Mouse (Mus musculus): ENCODE measurements around the gene Pcdh9. TPM values are rescaled to one million over a fixed set of nuclear protein-coding genes. Genes with fewer than 3 reads are reported as not detected.

Gene Pcdh9
- polyA plus RNA-seq, 1 experiment from 2014 or later: 33.7 TPM

DNA sequence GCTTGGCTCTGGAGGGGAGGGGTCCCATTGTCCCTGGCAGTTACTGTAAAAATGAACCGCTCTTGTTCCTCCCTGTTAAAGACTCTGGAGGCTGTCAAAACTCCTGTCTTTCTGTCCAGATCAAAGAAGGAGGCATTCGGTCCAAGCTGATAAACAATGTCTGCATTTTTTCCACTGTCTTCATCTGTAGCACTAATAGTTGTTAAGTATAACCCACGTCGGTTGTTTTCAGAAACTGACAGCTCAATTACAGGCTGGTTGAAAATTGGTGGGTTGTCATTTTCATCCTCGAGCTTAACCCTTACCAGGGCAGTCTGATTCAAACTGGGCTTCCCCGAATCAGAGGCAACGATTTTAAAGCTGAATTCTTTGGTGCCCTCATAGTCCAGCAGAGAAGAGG, 3.4 kb downstream of the Pcdh9 start:
- 48% methylated on average over 7 of the region's 7 CpGs for WGBS
- no peak overlapping the region for H3K27ac ChIP-seq (replicated peaks; ENCODE audit: low read depth, low read length)

DNA sequence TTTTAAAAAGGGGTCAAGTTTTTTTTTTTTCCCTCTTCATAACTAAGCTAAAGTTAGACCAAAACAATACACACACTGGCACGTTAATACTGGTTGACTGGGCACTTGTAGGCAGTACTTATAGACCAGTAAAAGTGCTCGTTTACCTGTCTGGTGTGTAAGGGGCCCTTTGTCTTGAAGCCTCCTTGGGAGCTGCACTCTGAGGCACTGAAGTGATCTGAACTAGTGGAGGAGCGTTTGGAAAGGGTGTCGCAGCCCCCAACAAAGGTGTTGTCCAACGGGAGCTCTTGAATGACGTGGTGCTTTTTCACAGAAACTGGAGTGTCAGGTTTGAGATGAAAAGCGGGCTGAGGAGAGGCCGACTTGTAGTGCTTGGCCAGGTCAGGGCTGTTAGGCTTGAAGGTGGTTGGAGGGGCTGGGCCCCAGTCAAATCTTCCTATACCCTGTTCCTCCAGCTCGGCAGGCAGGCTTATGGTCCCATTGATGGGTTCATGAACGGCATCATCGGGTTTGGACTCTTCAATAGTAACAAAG, 4.9 kb downstream of the Pcdh9 start:
- 0 out of 2 replicates have a peak overlapping the region, but pooled peaks have one; percentile 2 for H3K4me2 ChIP-seq (ENCODE audit: low read depth, low read length)
- WGBS: 75% methylated on average over 11 of the region's 11 CpGs

More for the DNA sequence above, 3.4 kb downstream of the Pcdh9 start:
- Histone ChIP-seq H3K27me3 (replicated peaks; ENCODE audit: control insufficient read depth, insufficient read depth, low read length) (no peaks in the 10 kb centered on the region), H3K4me3 (ENCODE audit: low read depth, low read length) (0 out of 2 replicates have a peak overlapping the region, but pooled peaks have one; percentile 4), H3K4me2 (ENCODE audit: low read depth, low read length) (peak overlapping the region; percentile 76), H3K9me3 (ENCODE audit: control insufficient read depth, low read length) (no peaks in the 10 kb centered on the region), H3K36me3 (ENCODE audit: control insufficient read depth, insufficient read depth, low read length) (no peaks in the 10 kb centered on the region), H3K4me1 (ENCODE audit: control insufficient read depth, insufficient read depth, low read length) (peaks cover 4% of the 10 kb centered on the region; the same call in 1 of the 2 replicates), H3K9ac (ENCODE audit: low read depth, low read length) (no peak overlapping the region)
- DNase-seq (ENCODE audit: low spot score) (no peak), ATAC-seq (ENCODE audit: low read depth) (no peak)

DNA sequence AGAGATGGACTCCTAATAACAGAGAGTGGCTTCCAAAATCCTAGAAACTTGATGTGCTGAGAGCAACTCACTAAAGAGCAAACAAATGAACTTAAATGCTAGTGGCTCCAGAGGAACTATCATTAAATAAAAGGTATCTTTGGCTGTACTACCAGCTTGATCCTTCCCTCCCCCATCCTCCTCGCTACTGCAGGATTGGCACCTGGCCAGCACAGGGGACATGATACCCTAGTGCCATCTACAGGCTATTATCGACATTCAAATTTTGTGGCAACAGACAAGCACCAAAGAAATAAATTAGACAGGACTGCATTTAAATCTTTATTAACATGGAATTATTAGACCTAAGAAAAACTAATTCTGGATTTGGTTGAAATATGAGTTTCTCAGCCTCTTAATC, 6.0 kb downstream of the Pcdh9 start:
- DNase-seq (ENCODE audit: low spot score) (peak; percentile 80), ATAC-seq (ENCODE audit: low read depth) (no peak)
- Histone ChIP-seq H3K4me1 (ENCODE audit: control insufficient read depth, insufficient read depth, low read length) (peaks cover 4% of the 10 kb centered on the region; the same call in 1 of the 2 replicates), H3K36me3 (ENCODE audit: control insufficient read depth, insufficient read depth, low read length) (no peaks in the 10 kb centered on the region), H3K4me3 (ENCODE audit: low read depth, low read length) (peak overlapping the region; percentile 15; the same call in 1 of the 2 replicates), H3K4me2 (ENCODE audit: low read depth, low read length) (peak overlapping the region; percentile 41), H3K27ac (replicated peaks; ENCODE audit: low read depth, low read length) (no peak overlapping the region), H3K9me3 (ENCODE audit: control insufficient read depth, low read length) (no peaks in the 10 kb centered on the region), H3K27me3 (replicated peaks; ENCODE audit: control insufficient read depth, insufficient read depth, low read length) (no peaks in the 10 kb centered on the region), H3K9ac (ENCODE audit: low read depth, low read length) (no peak overlapping the region)
- WGBS: 0% methylated on average over 2 of the region's 2 CpGs

More for the DNA sequence above, 4.9 kb downstream of the Pcdh9 start:
- Histone ChIP-seq H3K27me3 (replicated peaks; ENCODE audit: control insufficient read depth, insufficient read depth, low read length) (no peaks in the 10 kb centered on the region), H3K4me3 (ENCODE audit: low read depth, low read length) (no peak overlapping the region), H3K9ac (ENCODE audit: low read depth, low read length) (no peak overlapping the region), H3K27ac (replicated peaks; ENCODE audit: low read depth, low read length) (no peak overlapping the region), H3K4me1 (ENCODE audit: control insufficient read depth, insufficient read depth, low read length) (peaks cover 4% of the 10 kb centered on the region; the same call in 1 of the 2 replicates), H3K36me3 (ENCODE audit: control insufficient read depth, insufficient read depth, low read length) (no peaks in the 10 kb centered on the region), H3K9me3 (ENCODE audit: control insufficient read depth, low read length) (no peaks in the 10 kb centered on the region)
- no peak for DNase-seq (ENCODE audit: low spot score)
- ATAC-seq (ENCODE audit: low read depth): no peak

DNA sequence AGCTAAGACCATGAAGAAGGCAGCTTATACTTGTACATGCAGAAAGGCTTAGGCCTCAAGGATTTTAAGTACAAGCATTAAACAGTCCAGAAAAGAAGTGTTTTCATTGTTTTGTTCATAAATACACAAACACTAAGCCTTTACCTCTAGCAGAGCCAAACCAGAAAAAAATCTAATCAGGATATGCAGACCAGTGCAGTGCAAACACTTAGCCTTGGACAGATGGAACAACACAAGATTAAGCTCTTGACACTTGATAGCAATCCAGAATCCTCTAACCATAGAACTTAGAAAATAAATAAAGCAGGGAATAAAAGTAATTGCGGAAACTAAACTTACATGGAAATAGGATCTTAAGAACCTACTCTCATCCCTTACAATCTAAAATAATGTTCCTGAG, 10.4 kb downstream of the Pcdh9 start:
- DNase-seq (ENCODE audit: low spot score) (no peak), ATAC-seq (ENCODE audit: low read depth) (no peak)
- Histone ChIP-seq H3K27me3 (replicated peaks; ENCODE audit: control insufficient read depth, insufficient read depth, low read length) (no peaks in the 10 kb centered on the region), H3K9ac (ENCODE audit: low read depth, low read length) (no peak overlapping the region), H3K4me1 (ENCODE audit: control insufficient read depth, insufficient read depth, low read length) (peaks cover 4% of the 10 kb centered on the region; the same call in 1 of the 2 replicates), H3K27ac (replicated peaks; ENCODE audit: low read depth, low read length) (no peak overlapping the region), H3K9me3 (ENCODE audit: control insufficient read depth, low read length) (no peaks in the 10 kb centered on the region), H3K4me2 (ENCODE audit: low read depth, low read length) (no peak overlapping the region), H3K36me3 (ENCODE audit: control insufficient read depth, insufficient read depth, low read length) (no peaks in the 10 kb centered on the region), H3K4me3 (ENCODE audit: low read depth, low read length) (no peak overlapping the region)
- WGBS: 93% methylated on average over 1 of the region's 1 CpGs

DNA sequence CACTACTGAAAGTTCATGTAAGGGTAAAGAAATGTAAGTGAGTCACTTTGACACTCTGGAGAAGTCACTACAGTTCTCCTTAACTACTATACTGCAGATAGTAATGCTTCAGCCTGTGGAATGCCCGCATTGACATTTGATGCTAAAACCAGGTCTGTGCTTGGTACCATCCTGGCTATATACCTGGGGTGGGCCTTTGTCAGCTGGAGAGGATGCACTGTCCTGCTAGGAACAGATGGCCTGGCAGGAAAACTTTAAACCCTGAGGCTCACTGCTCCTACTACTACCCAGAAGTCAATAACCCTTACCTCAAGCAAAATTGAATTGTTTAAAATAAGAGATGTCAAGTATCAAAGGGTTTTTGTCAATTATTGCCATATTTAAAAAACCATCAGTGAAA, 14.5 kb downstream of the Pcdh9 start:
- no peak for ATAC-seq (ENCODE audit: low read depth)
- no peak overlapping the region for H3K4me3 ChIP-seq (ENCODE audit: low read depth, low read length)
- no peak for DNase-seq (ENCODE audit: low spot score)
- H3K9me3 ChIP-seq (ENCODE audit: control insufficient read depth, low read length): no peaks in the 10 kb centered on the region
- H3K27me3 ChIP-seq (replicated peaks; ENCODE audit: control insufficient read depth, insufficient read depth, low read length): no peaks in the 10 kb centered on the region
- no peak overlapping the region for H3K27ac ChIP-seq (replicated peaks; ENCODE audit: low read depth, low read length)
- WGBS: 90% methylated on average over 1 of the region's 1 CpGs
- no peak overlapping the region for H3K4me2 ChIP-seq (ENCODE audit: low read depth, low read length)
- H3K9ac ChIP-seq (ENCODE audit: low read depth, low read length): no peak overlapping the region
- H3K36me3 ChIP-seq (ENCODE audit: control insufficient read depth, insufficient read depth, low read length): no peaks in the 10 kb centered on the region
- no peaks in the 10 kb centered on the region for H3K4me1 ChIP-seq (ENCODE audit: control insufficient read depth, insufficient read depth, low read length)

DNA sequence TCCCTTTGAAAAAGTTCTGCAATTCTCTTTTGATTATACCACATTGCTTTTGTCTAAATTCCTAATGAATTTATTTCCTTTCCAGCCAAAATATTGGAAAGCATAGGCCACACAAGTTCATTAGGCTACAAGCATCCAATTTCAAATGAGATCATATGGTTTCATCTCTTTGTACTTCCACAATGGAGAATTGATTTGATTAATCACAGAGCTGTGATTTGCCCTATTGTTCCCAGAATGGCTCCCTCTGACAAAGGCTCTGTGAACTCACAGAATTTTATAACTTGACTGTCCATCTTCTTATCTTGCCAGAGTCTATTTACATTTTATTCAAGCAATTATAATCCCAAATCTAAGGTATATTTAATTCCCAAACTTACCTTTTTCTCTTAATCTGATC, 22.3 kb downstream of the Pcdh9 start:
- no peaks in the 10 kb centered on the region for H3K4me1 ChIP-seq (ENCODE audit: control insufficient read depth, insufficient read depth, low read length)
- no peaks in the 10 kb centered on the region for H3K36me3 ChIP-seq (ENCODE audit: control insufficient read depth, insufficient read depth, low read length)
- no peak overlapping the region for H3K4me3 ChIP-seq (ENCODE audit: low read depth, low read length)
- no peak overlapping the region for H3K27ac ChIP-seq (replicated peaks; ENCODE audit: low read depth, low read length)
- DNase-seq (ENCODE audit: low spot score) (no peak), ATAC-seq (ENCODE audit: low read depth) (no peak)
- no peaks in the 10 kb centered on the region for H3K9me3 ChIP-seq (ENCODE audit: control insufficient read depth, low read length)
- H3K4me2 ChIP-seq (ENCODE audit: low read depth, low read length): no peak overlapping the region
- no peak overlapping the region for H3K9ac ChIP-seq (ENCODE audit: low read depth, low read length)
- H3K27me3 ChIP-seq (replicated peaks; ENCODE audit: control insufficient read depth, insufficient read depth, low read length): no peaks in the 10 kb centered on the region

DNA sequence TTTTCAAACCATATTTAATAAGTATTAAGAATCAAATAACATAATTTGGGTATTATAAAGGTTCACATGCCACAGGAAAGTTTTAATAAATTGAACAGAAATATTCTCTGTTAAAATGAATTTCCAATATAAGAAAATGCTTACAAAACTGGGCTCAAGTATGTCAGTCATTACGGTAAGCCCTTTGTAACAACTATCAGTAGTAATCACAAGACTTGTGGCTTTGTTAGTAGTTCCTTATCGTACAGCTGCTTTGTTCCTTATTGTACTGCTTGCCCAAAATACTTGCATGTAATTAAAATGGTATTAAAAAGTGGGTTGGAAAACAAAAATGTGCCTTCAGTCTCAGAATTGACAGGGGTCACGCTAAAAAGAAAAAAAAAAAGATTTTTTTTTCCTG, 32.4 kb downstream of the Pcdh9 start:
- no peak overlapping the region for H3K4me3 ChIP-seq (ENCODE audit: low read depth, low read length)
- ATAC-seq (ENCODE audit: low read depth): no peak

DNA sequence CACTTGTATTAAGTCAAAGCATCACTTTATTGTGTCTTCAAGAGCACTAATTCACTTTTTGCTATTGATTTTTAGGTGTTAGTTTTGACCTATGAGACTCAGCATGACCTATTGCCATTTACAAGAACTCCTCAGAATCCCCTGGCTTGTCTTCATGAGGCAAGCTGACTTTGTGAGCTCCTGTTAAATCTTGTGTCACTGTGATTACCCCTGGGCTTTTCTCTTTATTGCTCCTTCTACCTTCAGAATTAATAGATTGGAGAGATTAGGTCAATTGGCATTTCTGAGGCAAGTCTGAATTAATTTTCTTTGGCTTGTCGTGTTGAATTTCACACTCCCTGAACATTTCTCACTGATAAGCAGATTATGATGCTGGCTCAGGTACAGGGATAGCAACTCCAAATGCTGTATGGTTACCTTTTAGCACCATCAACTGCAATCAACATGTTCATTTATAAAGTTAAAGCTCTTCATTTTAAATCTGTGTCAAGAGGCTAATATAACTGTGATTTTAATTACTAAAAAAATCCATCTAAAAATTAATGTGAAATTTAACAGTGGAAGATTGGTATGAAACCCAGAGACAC, 44.3 kb downstream of the Pcdh9 start:
- Histone ChIP-seq H3K9ac (ENCODE audit: low read depth, low read length) (no peak overlapping the region), H3K36me3 (ENCODE audit: control insufficient read depth, insufficient read depth, low read length) (no peaks in the 10 kb centered on the region), H3K4me2 (ENCODE audit: low read depth, low read length) (no peak overlapping the region), H3K27ac (replicated peaks; ENCODE audit: low read depth, low read length) (no peak overlapping the region), H3K4me3 (ENCODE audit: low read depth, low read length) (no peak overlapping the region), H3K9me3 (ENCODE audit: control insufficient read depth, low read length) (no peaks in the 10 kb centered on the region), H3K4me1 (ENCODE audit: control insufficient read depth, insufficient read depth, low read length) (no peaks in the 10 kb centered on the region), H3K27me3 (replicated peaks; ENCODE audit: control insufficient read depth, insufficient read depth, low read length) (no peaks in the 10 kb centered on the region)
- DNase-seq (ENCODE audit: low spot score) (no peak), ATAC-seq (ENCODE audit: low read depth) (no peak)
- WGBS: 54% methylated on average over 1 of the region's 1 CpGs

More for the DNA sequence above, 32.4 kb downstream of the Pcdh9 start:
- H3K4me2 ChIP-seq (ENCODE audit: low read depth, low read length): no peak overlapping the region
- DNase-seq (ENCODE audit: low spot score): no peak
- no peaks in the 10 kb centered on the region for H3K9me3 ChIP-seq (ENCODE audit: control insufficient read depth, low read length)
- H3K4me1 ChIP-seq (ENCODE audit: control insufficient read depth, insufficient read depth, low read length): no peaks in the 10 kb centered on the region
- H3K27me3 ChIP-seq (replicated peaks; ENCODE audit: control insufficient read depth, insufficient read depth, low read length): no peaks in the 10 kb centered on the region
- 84% methylated on average over 3 of the region's 3 CpGs for WGBS
- no peaks in the 10 kb centered on the region for H3K36me3 ChIP-seq (ENCODE audit: control insufficient read depth, insufficient read depth, low read length)
- H3K27ac ChIP-seq (replicated peaks; ENCODE audit: low read depth, low read length): no peak overlapping the region
- no peak overlapping the region for H3K9ac ChIP-seq (ENCODE audit: low read depth, low read length)

Data from embryonic facial prominence, embryonic 14.5 days (tissue).